Mouse (Mus musculus) bone marrow, adult 2 months (tissue): ENCODE measurements around the gene Fscn1.

Source experiments
- CTCF ChIP-seq: fragments of 200-500 bp; IDR thresholded peaks from 2 replicates; pipeline ENCODE4 v1.5.1; 2011; ENCODE audit warnings: low read length, control low read depth; ENCODE audit not compliant: control insufficient read depth, insufficient read depth
- POLR2A ChIP-seq: fragments of 200-500 bp; IDR thresholded peaks from 2 replicates; pipeline ENCODE4 v1.6.1; 2011; ENCODE audit warnings: low read depth, mild to moderate bottlenecking, control low read depth, low read length, borderline replicate concordance; ENCODE audit not compliant: control insufficient read depth

DNA sequence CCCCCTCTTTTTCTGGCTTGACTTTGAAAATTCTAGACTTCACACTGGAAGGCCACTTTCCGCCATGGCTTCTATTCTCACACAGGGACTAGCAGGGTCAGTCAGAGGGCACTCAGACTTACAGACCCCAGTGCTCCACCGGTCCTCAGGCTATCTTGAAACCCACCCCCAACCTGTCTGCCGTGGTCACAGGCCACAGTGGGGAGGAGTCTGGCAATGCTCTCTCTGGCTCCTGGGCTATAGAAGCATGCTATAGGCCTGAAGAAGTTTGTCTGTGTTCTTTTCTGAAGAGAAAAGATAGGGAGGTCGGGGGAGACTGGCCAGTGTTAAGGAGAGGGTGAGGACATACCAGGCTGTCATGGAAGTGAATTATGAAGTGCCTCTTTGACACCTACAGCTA lies 39.9 kb downstream of the Fscn1 start:
- no peak for TF ChIP-seq CTCF
- no peak for TF ChIP-seq POLR2A
